Mouse (Mus musculus) midbrain, embryonic 11.5 days (tissue): ENCODE results near the gene Zbtb2. TPM values are rescaled to one million over a fixed set of nuclear protein-coding genes. Genes with fewer than 3 reads are reported as not detected.
"Not testable (repeated sequence)": the region's sequence is repeated elsewhere in the genome, so short reads cannot be mapped to it uniquely, and the experiment has no call there.

Experiments used
- ATAC-seq: fragments of 200-750 bp; cut with Nextera tagmentation; 2 replicates; pipeline ENCODE4 v1.8.0; 2017; ENCODE audit warnings: moderate TSS enrichment, moderate library complexity; ENCODE audit not compliant: low FRiP score
- DNase-seq: peaks from one replicate; pipeline ENCODE4 v3.0.0; 2015; ENCODE audit warnings: low spot score; ENCODE audit errors: missing footprints
- H3K27ac ChIP-seq: fragments of 300-500 bp; sonication (generic); 2 replicates; pipeline ENCODE4 v1.5.1; 2014; ENCODE audit warnings: low read depth, low read length
- H3K27me3 ChIP-seq: fragments of 300-500 bp; sonication (generic); 2 replicates; pipeline ENCODE4 v1.6.1; 2014; ENCODE audit warnings: mild to moderate bottlenecking, low read length, moderate library complexity, mixed read lengths; ENCODE audit not compliant: control insufficient read depth, insufficient read depth
- H3K36me3 ChIP-seq: fragments of 300-500 bp; sonication (generic); 2 replicates; pipeline ENCODE4 v1.6.1; 2014; ENCODE audit warnings: mild to moderate bottlenecking, low read length, moderate library complexity, mixed read lengths; ENCODE audit not compliant: control insufficient read depth, insufficient read depth
- H3K4me1 ChIP-seq: fragments of 300-500 bp; sonication (generic); 2 replicates; pipeline ENCODE4 v1.6.1; 2014; ENCODE audit warnings: low read length; ENCODE audit not compliant: control insufficient read depth, insufficient read depth
- H3K4me2 ChIP-seq: fragments of 300-500 bp; sonication (generic); 2 replicates; pipeline ENCODE4 v1.6.1; 2014; ENCODE audit warnings: mild to moderate bottlenecking, moderate library complexity
- H3K4me3 ChIP-seq: fragments of 300-500 bp; sonication (generic); 2 replicates; pipeline ENCODE4 v1.5.1; 2014; ENCODE audit warnings: low read depth, low read length
- H3K9ac ChIP-seq: fragments of 300-500 bp; sonication (generic); 2 replicates; pipeline ENCODE4 v1.6.1; 2014; ENCODE audit warnings: low read length
- H3K9me3 ChIP-seq: fragments of 300-500 bp; sonication (generic); 2 replicates; pipeline ENCODE4 v1.6.1; 2016; ENCODE audit warnings: low read length; ENCODE audit not compliant: control insufficient read depth
- WGBS: fragments of 180-500 bp; shearing (Covaris S2); extraction: QIAGEN DNeasy Blood & Tissue Kit; methylation state at CpG from one replicate; pipeline ENCODE4 v1.1.7; 2014; 5-methylcytosine and 5-hydroxymethylcytosine counted together
- polyA plus RNA-seq: library from polyadenylated mRNA; unstranded; fragments of >200 nt; fragmentation: Nextera tagmentation; extraction: Ambion mirVana; gene quantifications from 2 replicates; pipeline ENCODE4 v1.2.1, GENCODE M21; 2014

Gene Zbtb2
- 24.0 and 25.6 TPM in 2 replicates for polyA plus RNA-seq

DNA sequence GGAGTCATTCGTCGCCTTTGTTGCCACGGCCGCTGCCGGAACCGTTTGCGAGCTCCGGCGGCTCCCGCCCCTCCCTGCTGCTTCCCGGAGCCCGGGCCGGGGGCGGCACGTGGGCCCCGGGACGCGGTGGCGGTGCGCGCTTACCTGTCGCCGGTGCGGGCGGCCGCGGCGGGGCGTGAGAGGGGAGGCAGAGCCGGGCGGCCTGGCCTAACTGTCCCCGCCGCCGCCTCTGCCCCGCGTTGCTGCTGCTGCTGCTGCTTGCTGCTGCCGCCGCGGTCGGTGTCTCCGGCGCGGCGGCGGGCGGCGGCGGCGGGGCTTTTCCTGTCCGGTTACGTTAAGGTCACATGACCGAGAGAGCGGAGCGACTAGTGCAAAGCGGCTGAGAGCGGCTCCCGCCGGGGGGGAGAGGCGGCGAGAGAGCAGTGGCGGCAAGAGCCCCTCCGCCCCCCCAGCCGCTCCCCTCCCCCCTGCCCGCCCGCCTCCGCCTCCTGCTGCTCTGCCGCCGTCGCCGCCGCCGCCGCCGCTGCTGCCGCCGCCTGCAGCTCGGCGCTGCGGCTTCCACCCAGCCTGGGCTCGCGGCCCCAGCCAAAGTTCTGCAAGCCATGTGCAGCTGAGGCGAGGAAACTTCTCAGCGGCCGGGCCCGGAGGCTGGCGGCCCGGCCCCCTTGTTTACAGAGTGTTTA, at the start of gene Zbtb2:
Gene Zbtb2 (minus strand): TSS at position 408 of the 683 bp plus-strand sequence.
- ATAC-seq (peak; percentile 8), DNase-seq (peak; percentile 94)
- WGBS, result under 1% methylated on average over 38 of the region's 87 CpGs
- Histone ChIP-seq H3K27me3 (no peaks in the 10 kb centered on the region), H3K4me2 (peak within 1 kb of the TSS; percentile 94), H3K9ac (peak within 1 kb of the TSS; percentile 99), H3K4me3 (peak within 1 kb of the TSS; percentile 99), H3K36me3 (no peaks in the 10 kb centered on the region), H3K4me1 (peaks cover 20% of the 10 kb centered on the region), H3K9me3 (no peaks in the 10 kb centered on the region), H3K27ac (peak within 1 kb of the TSS; percentile 99)

DNA sequence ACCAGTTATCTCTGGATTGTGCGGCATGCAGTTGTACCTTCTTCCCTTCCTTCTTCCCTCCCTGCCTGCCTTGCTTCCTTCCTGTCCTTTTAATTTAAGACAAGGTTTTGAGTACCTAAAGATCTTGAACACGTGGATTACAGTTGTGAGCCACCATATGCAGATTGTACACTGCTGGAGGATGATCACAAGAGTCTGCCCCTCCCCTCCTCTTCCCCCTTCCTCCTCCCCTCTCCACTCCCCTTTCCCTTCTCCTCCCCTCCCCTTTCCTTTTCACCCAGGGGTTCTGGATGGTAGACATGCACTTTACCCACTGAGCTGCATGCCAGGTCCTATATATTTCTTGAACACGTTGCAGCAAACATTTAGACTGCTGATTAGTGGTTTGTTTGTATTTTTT, 47.5 kb upstream of the Zbtb2 start:
- Histone ChIP-seq H3K4me2 (no peak overlapping the region), H3K27me3 (no peaks in the 10 kb centered on the region), H3K4me3 (no peak overlapping the region), H3K9me3 (no peaks in the 10 kb centered on the region), H3K4me1 (peaks cover 11% of the 10 kb centered on the region), H3K9ac (no peak overlapping the region), H3K36me3 (peaks cover 6% of the 10 kb centered on the region), H3K27ac (no peak overlapping the region)
- ATAC-seq (no peak), DNase-seq (no peak)
- WGBS, result 91% methylated on average over 3 of the region's 3 CpGs

DNA sequence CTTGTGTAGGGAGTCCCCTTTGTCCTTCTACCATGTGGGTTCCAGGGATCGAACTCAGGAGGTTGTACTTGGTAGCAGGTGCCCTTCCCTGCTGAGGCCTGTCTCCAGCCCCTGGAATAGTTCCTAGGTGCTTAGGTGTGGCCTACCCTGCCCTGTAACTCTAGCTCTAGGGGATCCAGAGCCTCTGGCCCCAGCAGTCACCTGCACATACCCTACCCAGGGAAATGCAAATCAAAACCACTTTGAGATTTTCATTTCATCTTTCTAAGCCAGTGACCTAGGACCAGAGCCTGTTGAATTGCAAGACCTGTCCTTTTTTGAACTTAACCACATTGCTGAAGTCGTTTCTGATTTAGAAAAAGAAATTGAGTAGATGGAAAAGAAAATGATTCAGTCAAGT, 46.0 kb upstream of the Zbtb2 start:
- H3K9me3 ChIP-seq, H3K27me3 ChIP-seq, DNase-seq, H3K36me3 ChIP-seq, H3K4me2 ChIP-seq, ATAC-seq, H3K4me3 ChIP-seq, H3K9ac ChIP-seq, H3K27ac ChIP-seq: not testable (repeated sequence)
- 95% methylated on average over 2 of the region's 2 CpGs for WGBS
- H3K4me1 ChIP-seq, result peaks cover 11% of the 10 kb centered on the region

DNA sequence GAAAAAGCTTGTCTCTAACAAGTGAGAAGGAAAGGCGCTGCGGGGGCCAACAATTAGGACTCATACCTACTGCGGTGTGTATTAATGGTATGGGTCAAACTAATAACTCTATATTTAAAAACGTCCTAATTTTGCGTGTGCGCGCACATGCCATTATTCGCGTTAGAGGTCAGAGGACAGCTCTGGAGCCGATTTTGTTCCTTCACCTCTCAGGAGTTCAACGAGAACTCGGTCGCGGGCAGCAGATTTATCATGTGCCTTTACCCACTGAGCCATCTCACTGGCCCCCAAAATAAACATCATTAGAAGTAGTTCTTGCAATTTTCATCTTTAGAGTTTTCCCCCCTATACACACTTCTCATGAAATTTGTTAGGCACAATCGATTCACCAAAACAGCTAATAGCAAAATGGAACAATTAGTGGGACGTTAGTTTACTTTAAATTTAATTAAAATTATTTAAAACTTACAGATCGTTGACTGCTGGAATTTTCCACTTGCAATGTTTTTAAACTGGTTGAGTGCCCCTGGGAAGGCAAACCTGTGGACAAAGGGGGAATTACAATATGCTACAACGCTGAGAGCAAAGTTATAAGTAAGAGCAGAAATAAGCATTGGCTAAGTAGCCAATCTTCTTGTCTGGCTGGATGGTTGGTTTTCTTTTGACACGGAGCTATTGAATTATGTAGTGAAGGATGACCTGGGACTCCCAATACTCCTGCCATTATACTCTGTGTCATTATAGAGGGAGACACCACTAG, 45.3 kb upstream of the Zbtb2 start:
- ATAC-seq, result no peak
- H3K27ac ChIP-seq, result peak overlapping the region; percentile 73

DNA sequence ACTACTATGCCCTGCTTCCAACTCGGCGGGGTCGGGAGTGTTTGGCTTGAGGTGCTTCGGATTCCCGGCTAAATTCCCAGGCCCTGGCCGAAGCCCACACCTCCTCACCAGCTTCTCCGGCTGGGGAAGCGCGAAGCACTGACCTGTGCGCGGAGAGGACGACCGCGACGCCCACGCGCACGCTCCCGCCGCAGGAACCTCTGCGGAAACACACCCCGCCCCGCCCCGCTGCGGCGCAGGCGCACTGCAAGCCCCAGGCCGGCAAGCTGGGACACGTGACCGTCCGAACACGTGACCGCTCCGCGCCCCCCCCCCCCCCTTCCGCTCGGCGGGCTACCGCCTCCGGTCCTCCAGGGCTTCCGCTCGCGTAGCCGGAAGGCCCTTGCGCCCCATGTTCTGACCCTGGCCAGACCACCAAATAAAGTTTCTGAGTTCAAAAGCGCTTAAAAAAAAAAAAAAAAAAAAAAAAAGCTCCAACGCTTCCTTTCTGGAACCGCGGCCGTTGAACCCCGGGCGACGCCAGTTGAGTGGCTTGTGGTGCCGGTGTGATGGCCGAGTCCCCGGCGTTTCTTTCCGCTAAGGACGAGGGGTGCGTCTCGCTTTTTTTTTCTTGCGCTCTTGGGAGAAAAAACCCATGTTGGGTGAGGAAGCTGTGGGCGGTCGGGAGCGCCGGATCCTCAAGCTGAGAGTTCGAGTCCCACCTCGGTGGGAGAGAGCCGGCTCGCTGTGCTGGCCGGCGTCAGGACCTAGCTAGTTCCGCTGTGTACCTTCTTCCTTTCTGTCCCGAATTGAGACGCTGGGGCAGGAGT, 44.4 kb upstream of the Zbtb2 start, which contains the start of the genes Rmnd1 and Armt1:
Gene Rmnd1 (minus strand): TSS at position 266 of the 809 bp plus-strand sequence.
Gene Armt1 (plus strand): TSS at position 345 of the 809 bp plus-strand sequence.
- peak; percentile 97 for ATAC-seq
- Histone ChIP-seq H3K4me2 (peak within 1 kb of the TSS; percentile 69), H3K4me3 (peak within 1 kb of the TSS; percentile 64), H3K36me3 (no peaks in the 10 kb centered on the region; the same call in 1 of the 2 replicates), H3K4me1 (peaks cover 11% of the 10 kb centered on the region), H3K9me3 (no peaks in the 10 kb centered on the region), H3K27ac (peak within 1 kb of the TSS; percentile 73), H3K9ac (peak within 1 kb of the TSS; percentile 79), H3K27me3 (no peaks in the 10 kb centered on the region)
- DNase-seq, result peak; percentile 98
- WGBS, result under 1% methylated on average over 60 of the region's 75 CpGs

More for the DNA sequence above, 45.3 kb upstream of the Zbtb2 start:
- H3K4me3 ChIP-seq, result peak overlapping the region; percentile 64
- no peaks in the 10 kb centered on the region for H3K27me3 ChIP-seq
- H3K36me3 ChIP-seq, result no peaks in the 10 kb centered on the region; the same call in 1 of the 2 replicates
- H3K9me3 ChIP-seq, result no peaks in the 10 kb centered on the region
- peaks cover 11% of the 10 kb centered on the region for H3K4me1 ChIP-seq
- DNase-seq, result no peak
- peak overlapping the region; percentile 58 for H3K4me2 ChIP-seq
- peak overlapping the region; percentile 79 for H3K9ac ChIP-seq
- WGBS, result 12% methylated on average over 19 of the region's 19 CpGs

DNA sequence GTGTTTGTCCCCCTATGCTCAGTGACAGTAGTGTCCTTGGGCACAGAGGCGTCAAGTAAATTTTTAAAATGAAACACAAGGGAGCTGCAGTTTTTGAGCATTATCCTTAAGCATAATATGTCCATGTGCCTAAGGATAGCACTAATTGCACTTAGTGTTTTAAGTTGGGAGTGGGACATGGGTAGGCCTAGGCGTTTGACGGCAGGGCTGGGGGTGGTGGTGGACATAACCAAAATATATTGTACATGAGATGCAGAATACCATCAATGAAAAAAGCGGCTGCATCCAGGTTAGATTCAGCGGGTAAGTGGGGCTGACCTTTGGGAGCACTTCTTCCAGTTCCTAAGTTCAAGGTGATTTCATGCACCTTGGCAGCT, 43.8 kb upstream of the Zbtb2 start:
- Histone ChIP-seq H3K36me3 (peaks cover 3% of the 10 kb centered on the region; the same call in 1 of the 2 replicates), H3K27ac (no peak overlapping the region), H3K4me2 (peak overlapping the region; percentile 69), H3K4me3 (peak overlapping the region; percentile 64), H3K9me3 (no peaks in the 10 kb centered on the region), H3K9ac (peak overlapping the region; percentile 67), H3K27me3 (no peaks in the 10 kb centered on the region), H3K4me1 (peaks cover 11% of the 10 kb centered on the region)
- DNase-seq (no peak), ATAC-seq (peak; percentile 25)
- 18% methylated on average over 5 of the region's 5 CpGs for WGBS

DNA sequence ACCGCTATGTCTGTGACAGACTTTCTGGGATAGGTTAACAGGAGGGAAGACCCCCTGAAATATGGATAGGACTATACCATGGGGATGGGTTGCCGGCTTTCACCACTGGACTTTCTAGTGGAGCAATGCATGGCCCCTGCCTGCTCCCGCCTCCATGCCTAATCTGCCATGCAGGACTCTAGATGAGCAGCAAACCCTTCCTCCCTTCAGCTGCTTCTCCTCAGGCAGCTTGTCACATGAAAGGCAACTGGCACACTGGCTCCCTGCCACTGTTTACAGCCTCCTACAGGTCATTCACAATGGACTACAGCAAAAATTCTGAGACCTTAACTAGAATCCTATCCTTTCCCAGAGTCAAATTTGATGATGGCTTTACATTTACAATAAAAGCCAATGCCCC, 42.9 kb upstream of the Zbtb2 start:
- DNase-seq (no peak), ATAC-seq (no peak)
- peaks cover 11% of the 10 kb centered on the region for H3K4me1 ChIP-seq
- H3K4me2 ChIP-seq, result peak overlapping the region; percentile 69; the same call in 1 of the 2 replicates
- no peaks in the 10 kb centered on the region for H3K9me3 ChIP-seq
- H3K36me3 ChIP-seq, result peaks cover 3% of the 10 kb centered on the region; the same call in 1 of the 2 replicates
- H3K9ac ChIP-seq, result peak overlapping the region; percentile 67; the same call in 1 of the 2 replicates
- 94% methylated on average over 3 of the region's 3 CpGs for WGBS
- H3K4me3 ChIP-seq, result no peak overlapping the region
- no peaks in the 10 kb centered on the region for H3K27me3 ChIP-seq
- no peak overlapping the region for H3K27ac ChIP-seq

DNA sequence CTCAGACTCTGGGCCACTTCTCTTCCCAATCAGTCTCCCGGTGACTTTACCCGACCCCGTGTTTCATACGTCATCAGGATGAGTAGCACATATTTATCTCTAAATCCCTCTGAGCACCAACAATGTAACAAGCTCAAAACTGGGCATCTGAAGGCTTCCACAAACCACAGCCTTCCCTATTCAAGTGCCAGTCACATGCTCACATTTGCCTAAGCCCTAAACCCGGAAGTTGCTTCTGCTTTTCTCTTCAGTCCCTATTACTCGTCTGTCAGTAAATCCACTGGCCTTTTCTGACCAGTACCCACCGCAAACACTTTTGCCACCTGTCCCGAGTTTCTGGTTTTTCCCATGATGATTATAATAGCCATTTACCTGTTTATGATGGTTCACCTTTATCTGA, 42.5 kb upstream of the Zbtb2 start:
- Histone ChIP-seq H3K27ac (no peak overlapping the region), H3K4me3 (no peak overlapping the region), H3K36me3 (peaks cover 3% of the 10 kb centered on the region), H3K27me3 (no peaks in the 10 kb centered on the region), H3K9me3 (no peaks in the 10 kb centered on the region), H3K4me1 (peaks cover 11% of the 10 kb centered on the region), H3K9ac (0 out of 2 replicates have a peak overlapping the region, but pooled peaks have one; percentile 5), H3K4me2 (no peak overlapping the region)
- DNase-seq (no peak), ATAC-seq (no peak)
- 88% methylated on average over 8 of the region's 8 CpGs for WGBS
